Mouse (Mus musculus): ENCODE measurements around the gene Rab36.

The Rab36 gene

DNA sequence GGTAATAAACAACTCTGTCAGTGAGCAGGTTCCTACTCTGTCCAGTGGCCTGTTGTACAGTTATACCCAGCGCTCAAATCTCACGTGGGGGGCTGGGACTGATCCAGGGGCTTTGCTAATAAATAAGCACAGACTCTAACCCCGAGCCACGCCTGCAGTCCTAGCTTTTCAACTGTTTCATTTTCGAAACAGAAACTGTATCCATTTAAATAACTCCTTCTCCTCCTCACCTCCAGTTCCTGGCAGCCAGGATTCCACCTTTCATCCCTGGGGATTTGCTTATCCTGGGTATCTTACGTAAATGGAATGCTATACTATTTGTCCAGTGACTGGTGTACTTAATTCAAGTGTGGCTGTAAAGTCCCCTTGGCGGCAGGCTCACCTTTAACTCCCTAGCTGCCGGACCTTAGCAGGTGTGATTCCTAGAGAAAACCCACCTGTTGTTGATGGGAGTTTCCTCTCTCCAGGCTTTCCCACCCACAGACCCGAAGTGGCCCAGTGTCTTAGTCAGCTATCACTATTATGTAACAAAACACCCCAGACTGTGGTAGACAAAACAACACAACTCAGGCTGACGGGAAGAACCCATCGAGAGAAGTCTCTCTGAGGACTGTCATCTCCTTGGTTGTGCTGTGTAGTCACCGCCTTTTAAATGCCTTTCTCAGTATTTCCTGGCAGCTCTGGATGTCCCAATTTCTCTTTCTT is 31.9 kb downstream of the Rab36 start:
- no peak for DNase-seq (ENCODE audit: low read depth)

DNA sequence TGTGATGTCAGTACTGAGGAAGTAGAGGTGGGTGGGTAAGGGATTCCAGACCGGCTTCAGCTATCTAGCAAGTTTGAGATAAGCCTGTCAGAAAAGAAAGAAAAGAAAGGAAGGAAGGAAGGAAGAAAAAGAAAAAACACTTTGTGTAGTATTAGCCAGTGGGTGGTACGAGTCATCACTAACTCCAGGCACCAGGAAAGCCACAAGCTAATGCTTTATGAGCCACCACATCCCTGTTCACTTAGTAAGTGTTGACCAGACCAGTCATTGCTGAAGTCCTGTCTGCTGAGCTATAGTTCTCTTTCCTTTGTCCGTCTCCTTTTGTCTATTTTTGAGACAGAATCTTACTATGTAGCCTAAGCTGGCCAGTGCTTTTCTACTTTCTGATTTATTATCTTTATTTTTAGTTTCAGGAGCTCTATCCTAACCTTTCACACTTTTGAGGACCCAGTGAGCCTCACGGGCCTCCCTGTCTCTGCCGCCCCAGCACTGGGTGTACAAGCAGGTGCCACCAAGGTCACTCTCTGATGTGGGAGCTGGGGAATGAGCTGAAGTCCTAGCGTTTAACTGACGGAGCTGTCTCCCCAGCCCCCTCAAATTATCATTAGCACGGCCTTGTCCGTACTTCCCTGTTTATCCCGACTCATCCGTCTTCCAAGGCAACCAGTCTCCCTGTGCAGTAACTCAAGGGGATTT is 33.6 kb downstream of the Rab36 start:
- no peak for DNase-seq (ENCODE audit: low read depth)

DNA sequence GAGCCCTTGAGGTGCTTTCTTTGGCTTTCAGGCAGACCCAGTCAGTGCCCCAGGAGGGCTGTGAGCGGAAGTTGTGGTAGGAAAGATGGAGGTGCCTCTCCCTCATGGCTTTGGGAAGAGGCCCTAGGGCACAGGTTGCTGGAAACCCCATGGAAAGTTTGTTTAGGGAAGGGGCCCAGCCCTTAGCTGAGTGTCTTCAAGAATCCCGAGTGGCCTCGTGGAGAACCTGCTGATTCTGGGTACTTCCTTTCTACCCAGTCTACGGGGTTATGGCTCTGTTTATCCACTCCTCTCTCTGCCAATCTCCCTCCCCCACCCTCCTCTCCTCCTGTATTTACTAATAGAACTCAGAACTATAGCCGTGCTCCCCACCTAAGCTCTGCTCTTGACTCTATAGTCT is 38.8 kb downstream of the Rab36 start:
- no peak for DNase-seq (ENCODE audit: low read depth)

DNA sequence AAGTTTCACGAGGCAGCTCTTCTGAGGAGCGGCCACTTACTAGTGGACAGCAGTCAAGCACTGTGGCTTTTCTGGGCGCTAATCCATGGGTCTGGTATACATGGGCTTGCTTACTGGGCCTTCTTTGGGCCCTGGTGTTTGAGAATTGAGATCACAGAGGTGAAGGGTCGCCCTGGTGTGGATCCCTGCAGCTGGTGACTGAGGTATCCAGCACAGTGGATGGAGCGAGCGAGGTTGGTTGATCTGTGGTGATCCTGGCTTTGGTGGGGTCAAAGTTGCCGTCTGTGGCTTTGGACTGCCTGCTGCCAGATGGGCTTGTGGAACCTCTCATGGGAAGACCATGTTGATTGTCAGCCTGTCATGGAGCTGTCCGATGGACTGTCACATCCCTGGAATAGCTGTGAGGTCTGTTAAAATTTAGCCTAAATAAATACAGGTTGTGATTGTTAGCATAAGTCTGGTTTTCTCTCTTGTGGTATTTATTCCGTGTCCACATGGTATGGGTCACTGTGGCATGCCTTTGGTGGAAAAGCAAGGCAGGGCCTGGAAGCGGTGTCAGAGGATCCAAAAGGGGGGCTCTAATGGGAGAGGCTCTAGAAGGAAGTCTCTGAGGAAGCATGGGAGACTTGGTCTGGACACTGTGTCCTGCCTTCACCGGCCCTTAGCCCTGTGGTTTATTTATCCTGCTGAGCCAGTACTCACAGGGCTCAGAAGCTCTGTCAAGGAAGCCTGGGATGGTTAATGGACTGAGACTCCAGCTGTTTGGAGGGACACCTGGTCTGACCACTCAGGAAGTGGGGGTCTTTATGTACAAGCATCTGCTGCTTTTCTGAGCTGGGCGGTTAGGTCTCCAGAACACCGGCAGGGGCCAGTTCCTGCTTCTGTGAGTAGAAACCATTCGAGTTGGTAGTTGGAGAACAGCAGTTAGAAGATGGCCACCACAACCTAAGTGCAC is 41.6 kb downstream of the Rab36 start:
- DNase-seq (ENCODE audit: low read depth) = no peak

DNA sequence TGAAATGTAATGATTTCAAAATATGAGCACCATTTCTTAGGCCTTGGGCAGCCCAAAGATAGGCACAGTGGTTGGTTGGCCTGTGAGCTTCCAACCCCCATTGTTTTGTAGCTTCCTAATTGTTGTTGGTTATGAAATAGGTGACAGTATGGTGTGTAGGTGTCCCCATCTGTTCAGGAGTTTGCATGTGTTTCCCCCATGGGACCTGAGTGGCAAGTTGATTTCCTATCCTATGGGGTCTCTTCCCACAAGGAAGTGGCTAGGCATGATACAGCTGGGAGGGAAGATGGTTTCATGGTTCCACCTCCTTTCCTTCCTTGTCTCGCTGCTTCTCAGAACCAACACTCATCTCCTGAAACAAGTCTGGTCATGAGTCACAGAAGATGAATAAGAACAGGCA is 48.5 kb downstream of the Rab36 start:
- no peak for DNase-seq (ENCODE audit: low read depth)

DNA sequence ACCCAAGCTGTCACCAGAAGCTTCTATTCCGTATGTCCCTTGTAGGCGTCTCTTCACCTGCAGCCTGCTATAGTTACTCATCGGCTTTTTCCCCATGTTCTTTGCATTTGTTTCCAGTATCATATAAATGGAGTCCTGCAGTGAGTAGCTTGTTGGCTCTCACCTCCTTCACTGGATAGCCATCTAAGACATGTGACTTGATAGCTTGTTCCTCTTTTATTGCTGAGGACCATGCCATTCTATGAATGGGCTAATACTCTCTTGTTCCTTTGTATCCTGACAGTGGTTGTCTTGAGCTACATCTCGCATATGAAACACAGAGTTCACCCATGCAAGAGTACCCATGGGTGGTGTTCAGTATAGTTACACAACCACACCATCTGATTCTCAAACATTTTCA is 51.6 kb downstream of the Rab36 start:
- DNase-seq (ENCODE audit: low read depth) = no peak

DNA sequence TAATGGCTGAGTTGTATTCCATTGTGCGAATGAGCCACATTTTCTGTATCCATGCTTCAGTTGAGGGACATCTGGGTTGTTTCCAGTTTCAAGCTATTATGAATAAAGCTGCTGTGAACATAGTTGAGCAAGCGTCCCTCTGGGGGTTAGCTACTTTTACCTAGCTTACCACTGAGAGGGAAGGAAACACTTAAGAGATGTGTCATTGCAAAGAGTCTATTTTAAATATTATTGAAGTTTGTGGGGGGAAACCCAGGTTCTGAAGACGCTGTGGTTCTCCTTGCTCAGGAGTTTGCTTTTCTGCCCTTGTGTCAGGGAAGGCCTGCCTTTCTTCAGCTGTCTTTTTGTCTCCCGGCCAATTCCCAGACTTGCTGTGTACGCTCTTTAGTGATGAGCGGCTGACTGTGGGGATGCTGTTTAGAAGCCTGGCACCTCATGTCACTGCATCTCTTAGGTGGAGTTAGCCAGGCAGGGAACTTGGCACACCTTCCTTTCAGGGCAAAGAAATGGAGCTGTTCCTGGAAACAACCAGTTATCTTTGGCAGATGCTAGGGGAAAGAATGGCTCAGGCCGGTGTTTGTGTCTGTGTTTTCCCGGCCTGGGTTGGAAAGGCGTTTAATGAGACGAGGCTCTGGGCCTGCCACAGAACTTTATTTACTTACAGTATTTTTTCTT is 54.8 kb downstream of the Rab36 start:
- no peak for DNase-seq (ENCODE audit: low read depth)

DNA sequence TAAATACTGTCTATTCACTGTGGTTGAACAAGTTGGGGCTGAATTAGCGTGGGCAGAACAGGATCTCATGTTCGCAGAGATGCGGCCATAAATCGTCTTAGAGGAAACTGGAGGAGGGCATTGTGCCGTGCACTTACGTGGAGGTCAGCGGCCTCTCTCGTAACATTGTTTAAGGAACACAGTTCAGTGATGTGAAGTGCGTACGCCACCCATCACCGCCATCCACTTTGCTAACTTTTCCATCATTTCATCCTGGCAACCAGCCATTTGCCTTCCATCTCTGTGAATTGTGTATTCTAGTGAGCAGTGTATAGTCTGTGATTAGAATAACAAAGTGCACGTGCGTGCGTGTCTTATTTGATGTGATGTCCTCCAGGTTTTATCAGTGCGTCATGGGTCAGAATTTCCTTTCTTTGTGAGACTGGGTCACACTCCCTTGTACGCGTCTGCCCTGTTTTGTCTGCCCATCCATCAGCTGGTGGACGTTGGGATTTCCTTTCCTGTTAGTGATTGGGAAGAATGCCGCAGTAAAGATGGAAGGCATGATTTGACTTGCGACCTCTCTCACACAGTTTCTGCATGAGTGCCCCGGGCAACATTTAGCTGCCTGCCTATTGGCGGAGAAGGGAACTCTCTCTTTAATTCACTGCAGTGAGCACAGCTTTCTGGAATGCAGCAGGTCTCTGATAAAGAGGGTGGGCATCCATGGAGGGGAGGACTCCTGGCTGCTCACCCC is 56.6 kb downstream of the Rab36 start:
- DNase-seq (ENCODE audit: low read depth) = no peak

DNA sequence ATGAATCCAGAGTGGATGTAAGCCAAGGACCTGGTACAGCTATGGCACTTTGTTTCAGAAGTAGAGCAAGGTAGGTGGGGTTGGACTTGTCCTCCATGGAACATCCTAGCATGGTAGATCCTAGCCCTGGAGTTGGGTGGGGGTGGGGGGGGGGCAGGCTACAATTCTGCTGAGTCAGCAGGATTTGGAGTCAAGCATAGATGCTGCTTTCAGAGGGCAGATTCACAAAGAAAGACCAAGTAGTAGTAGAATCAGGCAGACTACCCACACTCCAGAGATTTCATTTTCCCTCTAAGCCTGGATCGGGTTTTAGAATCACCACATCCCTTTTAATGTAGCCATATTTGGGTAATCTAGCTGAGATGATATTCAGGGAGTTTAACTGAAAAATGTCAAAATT is 57.5 kb downstream of the Rab36 start:
- DNase-seq (ENCODE audit: low read depth) = no peak

DNA sequence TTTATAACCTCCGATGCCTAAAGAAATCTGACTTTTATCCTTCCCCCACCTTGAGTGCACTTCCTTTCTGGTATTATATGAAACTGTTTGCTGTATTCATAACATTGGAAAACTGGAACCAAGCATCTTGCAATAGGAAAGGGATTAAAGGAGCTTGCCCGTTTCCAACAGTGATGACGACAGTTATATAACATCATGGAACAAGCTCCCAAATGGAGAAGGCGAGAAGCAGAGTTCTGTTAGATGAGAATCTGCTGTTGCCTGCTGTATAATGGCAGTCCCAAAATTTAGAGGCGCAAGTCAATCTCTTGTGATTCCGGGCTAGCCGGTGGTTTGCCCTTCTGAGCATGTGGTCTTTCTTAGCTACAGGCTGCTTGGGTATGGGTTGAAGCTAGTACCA is 58.4 kb downstream of the Rab36 start:
- DNase-seq (ENCODE audit: low read depth) = no peak

DNA sequence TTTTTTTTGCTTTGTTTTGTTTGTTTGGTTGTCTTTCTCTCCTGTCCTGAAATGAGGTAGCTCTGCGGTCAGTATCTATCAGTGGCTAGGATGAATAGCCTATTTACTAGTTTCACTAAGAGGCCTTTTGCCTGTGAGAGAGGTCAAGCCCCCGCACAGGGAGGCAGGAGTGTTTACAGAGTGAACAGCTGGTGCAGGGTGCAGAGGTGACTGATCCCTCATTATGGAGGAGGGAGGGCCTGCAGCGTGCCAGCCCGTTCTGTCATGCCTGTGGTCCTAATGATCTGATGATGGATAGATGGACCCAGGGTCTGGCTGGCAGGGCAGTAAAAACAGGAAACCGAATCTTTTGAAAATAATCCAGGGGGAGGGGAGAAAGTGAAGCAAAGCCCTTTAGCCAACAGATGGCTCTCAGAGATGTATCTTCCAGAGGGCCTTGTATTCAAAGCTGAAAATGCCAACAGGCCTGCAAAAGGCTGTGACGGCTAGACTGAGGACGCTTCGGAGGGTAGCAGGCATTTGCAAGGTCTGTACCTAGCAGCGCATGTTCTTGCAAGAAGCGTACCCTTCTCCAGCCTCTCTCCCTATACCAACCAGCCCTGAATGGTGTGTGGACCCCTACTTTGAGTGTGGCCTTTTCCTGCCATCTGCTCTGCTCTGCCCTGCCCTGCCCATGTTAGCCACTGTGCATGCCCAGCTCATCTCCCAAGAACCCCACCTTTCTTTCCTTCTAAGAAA is 61.8 kb downstream of the Rab36 start:
- no peak for DNase-seq (ENCODE audit: low read depth)

DNA sequence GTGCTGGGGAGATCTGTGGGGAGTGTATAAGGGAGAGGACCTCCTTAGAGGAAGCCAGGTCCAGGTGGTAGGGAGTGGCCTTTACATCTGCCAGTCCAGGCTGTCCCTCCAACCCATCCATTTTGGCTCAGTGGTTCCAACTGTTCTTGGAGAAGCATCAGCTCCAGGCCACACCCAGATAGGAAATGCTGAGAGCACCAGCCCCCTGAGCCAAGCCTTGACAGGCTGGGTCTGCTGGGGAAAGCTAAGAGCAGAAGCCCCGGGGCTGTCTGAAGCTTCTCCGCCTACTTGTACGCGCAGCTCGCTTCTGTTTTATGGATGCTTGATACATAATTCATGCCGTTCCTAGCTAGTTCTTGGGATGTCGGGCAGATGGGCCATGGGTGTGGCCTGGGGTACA is 63.4 kb downstream of the Rab36 start:
- DNase-seq (ENCODE audit: low read depth) = no peak

DNA sequence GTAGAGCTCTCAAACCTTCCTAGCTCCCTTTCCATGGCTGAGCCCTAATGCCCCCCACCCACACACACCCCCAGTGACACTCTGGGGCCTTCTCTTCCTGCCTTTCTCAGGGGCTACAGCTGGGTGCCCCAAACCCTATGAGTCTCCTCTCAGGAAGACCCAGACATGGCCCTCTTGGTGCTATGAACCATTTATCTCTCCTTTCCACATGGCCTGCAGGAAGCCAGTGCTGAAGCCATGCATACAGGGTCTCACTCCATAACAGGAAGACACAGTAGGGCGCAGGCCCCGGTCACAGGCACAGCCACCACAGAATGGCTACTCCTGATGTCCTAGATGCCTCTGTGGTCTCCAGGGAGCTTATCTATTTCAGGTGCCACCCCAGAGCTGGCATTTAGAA is 66.6 kb downstream of the Rab36 start:
- no peak for DNase-seq (ENCODE audit: low read depth)

Measured in naive thymus-derived CD4-positive, alpha-beta T cell, adult 2 months (primary cell).